Mouse (Mus musculus): ENCODE data around the gene Sox6.

Gene Sox6

DNA sequence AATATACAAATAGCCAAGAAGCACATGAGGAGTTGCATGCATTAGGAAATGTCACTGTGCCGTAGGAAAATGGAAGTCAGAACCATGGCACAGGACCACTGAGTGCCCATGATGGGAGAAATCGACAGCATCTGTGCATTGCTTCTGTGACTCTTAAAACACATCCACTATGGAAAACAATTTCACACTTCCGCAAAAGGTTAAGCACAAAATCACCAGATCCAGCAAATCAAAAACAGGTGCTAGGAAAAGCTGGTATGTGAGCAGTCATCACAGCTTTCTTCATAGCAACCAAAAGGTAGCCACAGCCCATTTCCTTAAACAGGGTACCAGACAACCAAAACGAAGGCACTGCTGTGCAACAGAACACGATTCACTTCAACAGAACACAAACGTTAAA, 52.9 kb downstream of the Sox6 start:
- DNase-seq (ENCODE audit: low spot score in 2 of 2): no peak

DNA sequence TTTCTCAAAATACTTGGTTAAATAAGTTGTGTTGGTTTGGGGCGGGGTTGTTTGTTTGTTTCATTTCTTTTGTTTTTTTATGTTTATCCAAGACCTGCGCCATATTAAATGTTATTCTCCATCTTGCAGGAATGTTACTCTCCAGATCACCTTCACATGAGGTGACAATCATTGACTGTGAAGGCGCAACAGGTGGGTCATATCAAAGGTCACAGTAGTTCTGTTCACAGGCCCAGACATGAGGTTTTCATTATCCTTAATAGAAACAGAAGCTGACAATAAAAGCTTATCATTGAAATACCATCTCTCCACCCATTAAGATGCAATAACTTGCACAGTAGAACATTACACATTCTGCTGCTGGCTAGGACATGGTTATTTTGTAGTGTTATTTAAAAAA, 54.5 kb downstream of the Sox6 start:
- DNase-seq (ENCODE audit: low spot score in 2 of 2): no peak

DNA sequence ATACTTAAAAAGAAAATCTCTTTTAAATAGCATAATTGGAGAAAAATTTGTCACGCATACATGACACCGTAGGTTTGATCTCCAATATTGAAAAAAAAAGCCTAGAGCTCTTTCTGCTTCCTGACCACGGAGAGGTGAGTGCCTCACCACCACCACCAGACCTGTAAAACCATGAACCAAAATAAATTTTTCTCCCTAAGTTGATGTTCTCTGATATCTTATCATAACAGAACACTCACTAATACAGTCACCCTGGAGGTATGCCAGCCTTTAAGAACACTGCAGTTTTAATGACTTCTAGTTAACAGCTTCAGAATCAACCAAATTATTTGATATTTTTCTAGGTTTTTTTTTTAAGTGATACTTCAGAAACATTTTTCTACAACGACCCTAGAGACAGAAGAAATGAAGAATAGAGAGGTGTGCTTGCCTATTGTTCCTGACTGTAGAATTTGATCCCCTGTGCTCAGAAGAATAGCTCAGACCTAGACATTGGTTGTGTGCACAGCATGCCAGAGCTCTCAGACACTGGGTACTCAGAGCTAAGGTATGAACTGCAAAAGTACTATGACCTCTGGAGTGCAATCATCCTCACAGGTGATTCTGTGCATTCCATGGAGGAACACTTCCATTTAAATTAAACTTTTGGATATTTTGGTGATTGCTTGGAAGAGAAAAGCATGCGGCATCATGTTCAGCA, 58.6 kb downstream of the Sox6 start:
- no peak for DNase-seq (ENCODE audit: low spot score in 2 of 2)

DNA sequence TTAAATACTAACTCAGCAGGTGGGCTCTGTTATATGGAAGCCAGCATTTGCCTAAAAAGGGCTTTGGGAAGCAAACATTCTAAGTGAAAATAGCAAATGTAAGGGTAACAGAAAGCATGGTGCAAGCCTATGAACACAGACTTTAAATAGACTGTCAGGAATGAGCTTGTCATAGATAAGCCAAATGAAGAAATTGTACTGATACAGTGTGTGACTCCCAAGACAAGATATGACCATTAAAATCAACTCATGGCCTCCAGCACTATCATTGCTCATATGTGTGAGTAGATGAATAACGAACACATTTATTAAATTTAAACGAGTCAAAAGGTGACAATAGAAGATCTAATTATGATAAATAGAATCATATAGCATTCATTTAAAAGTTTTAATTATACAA, 64.1 kb downstream of the Sox6 start:
- DNase-seq (ENCODE audit: low spot score in 2 of 2): no peak

DNA sequence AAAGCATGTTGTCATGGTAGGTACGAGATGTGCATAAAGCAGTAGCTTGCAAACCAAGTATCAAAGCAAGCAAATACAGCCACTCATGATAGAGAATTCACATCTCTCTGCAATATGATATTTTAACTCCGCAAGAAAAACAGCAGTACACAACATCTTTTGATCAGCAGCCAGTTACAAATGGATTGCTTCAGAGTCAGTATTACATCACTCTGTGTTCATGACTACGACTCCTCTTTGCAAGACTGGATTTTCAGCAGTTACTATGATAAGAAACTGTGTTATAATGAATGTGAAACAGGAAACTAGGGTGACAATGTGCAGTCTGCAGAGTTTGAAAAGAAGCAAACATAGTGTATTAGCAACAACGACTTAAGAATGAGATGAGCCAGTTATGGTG, 71.4 kb downstream of the Sox6 start:
- DNase-seq (ENCODE audit: low spot score in 2 of 2): no peak

DNA sequence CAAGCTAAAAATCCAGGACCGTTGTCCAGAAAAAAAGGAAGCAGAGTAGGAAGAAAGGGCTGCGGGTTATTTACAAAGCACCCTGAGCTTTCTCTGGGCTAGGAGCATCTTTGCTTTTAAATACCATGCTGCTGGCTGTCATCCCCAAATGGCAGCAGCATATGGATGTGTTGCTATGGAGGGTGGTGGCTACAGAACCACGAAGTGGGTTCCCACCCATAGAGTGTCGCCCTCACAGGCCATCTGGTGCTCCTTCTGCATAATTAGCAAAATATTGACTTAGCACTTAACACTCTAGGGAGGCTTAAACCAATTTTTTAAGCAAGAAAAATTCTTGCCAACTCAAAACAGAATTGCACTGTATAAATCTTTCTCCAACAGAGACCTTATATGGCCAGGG, 72.4 kb downstream of the Sox6 start:
- DNase-seq (ENCODE audit: low spot score in 2 of 2): no peak

DNA sequence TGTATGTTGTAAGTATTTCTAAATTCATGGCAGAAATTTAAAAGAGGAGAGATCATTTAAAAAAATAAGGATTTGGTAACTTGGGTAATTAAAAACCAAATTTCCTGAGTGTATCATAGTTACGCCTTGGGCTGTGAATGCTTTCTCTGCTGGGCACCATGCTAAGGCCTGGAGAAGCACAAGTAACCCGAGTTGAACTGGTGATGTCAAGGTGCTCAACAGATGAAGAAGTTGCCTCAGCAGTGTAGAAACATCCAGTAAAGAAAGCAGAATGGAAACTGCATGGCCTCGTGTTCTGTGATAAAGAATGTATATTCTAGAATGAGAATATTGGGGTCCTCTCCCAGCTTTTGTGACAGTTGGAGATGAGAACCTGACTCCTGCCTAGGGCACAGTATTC, 85.5 kb downstream of the Sox6 start:
- DNase-seq (ENCODE audit: low spot score in 2 of 2): no peak

DNA sequence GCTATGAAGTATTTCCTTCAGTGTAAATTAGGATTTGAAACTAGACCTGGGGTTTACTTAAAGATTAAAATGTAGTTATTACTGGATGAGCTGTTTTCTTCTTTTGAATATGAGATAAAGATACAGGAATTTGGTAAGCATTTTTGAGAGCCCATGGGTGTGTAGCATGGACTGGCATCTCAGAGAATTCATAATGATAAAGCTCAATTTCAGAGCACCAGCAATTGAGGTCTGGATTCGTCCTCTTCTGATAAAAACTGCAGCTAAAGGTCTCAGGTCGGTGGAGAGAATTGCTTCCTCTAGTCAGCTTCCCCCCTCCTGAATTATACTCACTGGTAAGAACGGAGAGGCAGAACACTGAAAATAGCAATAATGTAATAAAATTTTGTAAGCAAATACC, 86.4 kb downstream of the Sox6 start:
- DNase-seq (ENCODE audit: low spot score in 2 of 2): no peak

DNA sequence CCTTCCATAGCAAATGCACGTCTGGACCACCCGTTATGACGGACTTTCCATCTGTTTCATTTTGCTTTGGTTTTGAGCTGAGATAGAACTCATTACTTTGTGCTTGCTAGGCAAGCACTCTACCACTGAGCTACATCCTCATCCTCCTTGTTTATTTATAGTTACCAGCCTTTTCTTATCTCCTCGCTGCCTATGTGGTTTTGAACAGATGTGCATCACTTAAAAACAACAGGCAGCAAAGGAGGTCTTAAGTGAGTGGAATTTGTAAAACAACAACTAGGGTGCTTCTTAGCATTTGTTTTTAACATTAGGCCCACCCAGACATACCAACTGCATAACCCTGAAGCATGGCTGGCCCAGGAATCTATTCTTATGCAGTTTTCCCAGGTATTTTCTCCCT, 86.9 kb downstream of the Sox6 start:
- no peak for DNase-seq (ENCODE audit: low spot score in 2 of 2)

DNA sequence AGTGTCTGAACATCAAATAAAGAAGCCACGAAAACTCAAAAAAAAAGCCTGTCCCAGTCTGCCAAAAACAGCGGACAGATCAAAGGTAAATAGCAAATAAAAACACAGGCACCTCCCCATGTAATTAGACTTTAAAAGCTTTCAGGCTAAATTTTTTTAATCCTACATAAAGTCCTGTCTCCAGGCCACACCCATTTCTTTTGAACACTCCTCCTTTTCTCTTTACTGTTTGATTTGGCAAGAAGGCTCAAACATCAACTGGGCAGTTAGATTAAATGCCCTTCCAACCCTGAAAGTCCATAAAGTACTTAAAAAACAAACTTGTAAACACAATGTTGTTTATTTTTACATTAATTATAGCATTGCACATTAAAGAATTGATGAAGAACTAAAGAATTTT, 90.7 kb downstream of the Sox6 start:
- no peak for DNase-seq (ENCODE audit: low spot score in 2 of 2)

DNA sequence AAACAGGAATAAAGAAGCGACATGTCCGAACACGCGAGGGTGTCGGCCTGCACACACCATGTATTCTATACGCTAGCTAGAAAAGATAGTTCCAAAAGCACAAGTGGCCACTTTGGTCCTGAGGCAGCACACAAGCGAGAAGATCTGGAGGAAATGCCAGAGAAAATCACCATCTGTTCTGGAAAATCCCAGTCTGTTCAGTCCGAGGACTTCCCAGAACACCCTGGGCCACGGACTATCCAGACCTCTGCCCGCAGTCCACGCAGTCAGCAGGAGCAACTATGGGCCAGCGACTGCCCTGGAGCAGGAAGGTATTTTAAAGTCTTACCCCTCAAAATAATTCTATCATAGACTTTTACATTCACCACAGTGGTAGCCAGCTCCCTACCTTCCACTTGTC, 92.0 kb downstream of the Sox6 start:
- no peak for DNase-seq (ENCODE audit: low spot score in 2 of 2)

DNA sequence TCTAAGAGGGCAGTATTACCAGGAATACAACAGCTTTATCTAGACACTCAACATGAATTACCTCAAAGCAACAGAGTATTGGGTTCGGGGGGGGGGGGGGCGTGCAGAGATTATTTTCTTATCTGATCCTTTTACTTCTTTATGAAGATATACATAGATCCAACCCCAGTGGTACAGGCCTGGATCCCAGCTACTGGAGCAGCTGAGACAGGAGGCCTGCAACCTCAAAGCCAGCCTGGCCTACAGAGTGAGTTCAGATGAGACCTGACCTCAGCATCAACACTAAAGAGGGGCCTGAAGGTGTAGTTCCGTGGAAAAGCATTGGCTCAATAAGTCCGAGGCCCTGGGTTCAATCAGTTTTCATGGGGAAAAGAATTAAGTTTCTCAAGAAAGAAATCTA, 93.1 kb downstream of the Sox6 start:
- no peak for DNase-seq (ENCODE audit: low spot score in 2 of 2)

DNA sequence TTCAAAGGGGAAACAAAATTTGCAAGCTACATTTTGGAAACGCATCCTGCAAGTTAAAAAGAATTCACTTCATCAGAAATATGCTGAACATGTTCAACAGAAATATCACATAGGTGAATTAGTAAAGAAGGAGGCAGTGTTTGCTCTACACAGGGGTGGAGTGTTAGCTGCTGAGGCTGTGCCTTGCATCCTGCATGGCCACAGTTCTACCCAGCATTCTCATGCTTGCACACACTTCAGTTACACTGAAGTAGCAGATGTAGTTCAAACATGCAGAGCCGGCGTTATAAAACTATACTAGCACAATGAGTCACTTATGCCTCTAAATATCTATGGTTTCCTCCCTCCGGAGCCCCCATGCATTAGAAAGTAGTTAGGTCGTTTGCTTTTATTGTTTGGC, 94.3 kb downstream of the Sox6 start:
- DNase-seq (ENCODE audit: low spot score in 2 of 2): no peak

DNA sequence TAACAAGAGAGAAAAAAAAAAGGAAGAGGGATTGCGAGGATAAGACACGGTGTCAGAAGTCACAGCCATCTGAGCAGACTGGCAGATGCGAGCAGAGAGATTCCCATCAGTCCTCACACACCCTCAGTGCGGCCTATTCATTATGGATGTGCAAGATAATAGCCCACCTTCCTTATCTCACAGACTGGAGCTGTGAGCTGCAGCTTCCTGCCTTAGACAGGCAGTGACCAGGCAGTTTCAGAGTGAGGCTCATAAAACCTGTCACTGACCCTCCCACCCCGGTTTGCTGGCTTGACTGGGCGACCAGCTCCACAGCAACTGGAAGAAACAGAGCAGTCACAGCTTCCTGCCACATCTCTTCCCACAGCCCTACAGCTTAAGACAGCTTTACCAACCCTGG, 96.8 kb downstream of the Sox6 start:
- peak; percentile 22 to 32 for DNase-seq (ENCODE audit: low spot score in 2 of 2)

DNA sequence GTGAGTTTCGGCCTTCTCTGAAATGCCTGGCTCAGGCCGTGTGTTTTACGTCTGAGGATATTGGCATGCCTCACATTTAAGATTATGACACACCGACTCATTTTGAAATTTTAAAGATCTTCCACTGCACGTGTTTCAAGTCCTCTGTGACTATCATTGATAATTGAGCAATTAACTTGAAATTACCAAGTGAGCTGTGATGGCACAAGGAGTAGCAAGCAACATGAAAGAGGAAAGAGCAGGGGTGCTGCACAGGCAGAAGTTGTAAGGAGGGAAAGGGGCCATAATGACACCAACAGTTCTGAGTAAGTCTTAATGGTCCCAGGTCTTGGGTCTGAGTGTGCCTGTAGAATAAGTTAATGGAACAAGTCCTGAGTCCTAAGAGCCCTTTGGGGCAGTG, 99.3 kb downstream of the Sox6 start:
- DNase-seq (ENCODE audit: low spot score in 2 of 2): no peak

DNA sequence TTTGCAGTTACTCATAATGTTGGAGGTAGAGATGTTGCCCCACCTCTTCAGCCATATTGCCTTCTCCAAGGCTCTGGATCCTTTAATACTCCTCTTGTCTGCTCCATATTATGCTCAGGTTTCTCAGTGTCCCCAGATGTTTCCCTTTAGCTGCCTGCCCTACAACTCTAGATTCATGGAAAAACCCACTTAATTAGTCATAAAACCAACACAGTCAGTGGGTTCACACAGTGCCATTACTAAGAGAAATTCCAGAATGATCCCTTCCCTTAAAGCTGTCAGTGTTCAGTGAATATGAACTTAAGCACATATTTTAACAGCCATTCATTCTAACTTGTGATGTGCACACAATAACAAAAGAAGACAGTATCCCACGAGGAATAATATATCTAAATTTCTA, 101.7 kb downstream of the Sox6 start:
- DNase-seq (ENCODE audit: low spot score in 2 of 2): no peak

DNA sequence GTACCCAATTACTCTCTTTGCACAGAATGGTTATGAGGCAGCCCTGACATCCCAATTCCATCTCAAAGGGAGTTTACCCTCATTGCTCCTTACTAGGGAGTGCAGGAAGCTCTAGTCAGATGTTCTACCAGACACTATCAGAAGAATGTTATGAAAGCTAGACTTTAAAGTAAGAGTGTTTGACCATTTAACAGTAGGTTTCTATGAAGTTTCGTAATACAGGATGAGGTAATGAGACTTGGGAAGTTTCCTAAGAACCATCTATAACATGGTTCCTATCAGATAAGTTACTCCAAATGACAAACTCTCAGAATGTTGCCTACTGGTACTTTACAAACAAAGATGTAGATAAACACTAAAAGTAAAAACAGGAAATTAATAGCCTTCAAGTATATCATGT, 123.3 kb downstream of the Sox6 start:
- DNase-seq (ENCODE audit: low spot score in 2 of 2): no peak

DNA sequence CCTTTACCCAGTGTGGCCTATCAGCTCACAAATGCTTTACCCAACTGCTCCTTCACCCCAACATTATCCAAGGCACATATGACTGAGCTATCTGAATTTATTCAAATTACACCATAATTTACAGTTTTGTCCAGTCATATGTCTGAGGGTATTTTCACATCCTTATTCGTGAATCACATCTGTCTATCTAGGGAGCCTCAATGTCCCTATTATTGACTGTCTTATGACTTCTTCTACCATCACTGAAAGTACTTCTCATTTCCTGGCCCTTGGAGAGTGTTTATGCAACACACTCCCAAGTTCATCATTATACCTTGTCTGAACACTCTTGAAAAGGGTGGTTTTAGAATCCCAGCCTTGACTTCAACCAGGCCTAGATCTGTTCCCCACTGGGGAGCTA, 128.3 kb downstream of the Sox6 start:
- no peak for DNase-seq (ENCODE audit: low spot score in 2 of 2)

DNA sequence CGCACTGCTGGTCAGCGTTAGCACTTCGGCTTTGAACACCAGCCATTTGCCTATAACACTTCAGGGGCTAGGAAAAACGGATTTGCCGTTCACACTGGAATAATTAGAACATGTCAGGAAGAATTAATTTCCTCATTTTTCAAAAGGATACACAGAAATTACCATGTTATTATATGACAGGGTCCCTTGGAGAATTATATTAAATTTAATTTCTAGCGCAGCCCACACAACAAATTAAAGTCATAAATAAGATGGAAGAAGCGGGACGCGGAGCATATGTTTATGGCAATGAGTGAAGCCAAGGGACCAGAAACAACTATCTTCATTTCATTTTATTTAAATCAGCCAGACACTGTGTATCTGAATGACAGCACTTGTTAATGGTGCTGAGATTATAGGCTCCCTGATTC, 133.8 kb downstream of the Sox6 start:
- DNase-seq (ENCODE audit: low spot score in 2 of 2): no peak

DNA sequence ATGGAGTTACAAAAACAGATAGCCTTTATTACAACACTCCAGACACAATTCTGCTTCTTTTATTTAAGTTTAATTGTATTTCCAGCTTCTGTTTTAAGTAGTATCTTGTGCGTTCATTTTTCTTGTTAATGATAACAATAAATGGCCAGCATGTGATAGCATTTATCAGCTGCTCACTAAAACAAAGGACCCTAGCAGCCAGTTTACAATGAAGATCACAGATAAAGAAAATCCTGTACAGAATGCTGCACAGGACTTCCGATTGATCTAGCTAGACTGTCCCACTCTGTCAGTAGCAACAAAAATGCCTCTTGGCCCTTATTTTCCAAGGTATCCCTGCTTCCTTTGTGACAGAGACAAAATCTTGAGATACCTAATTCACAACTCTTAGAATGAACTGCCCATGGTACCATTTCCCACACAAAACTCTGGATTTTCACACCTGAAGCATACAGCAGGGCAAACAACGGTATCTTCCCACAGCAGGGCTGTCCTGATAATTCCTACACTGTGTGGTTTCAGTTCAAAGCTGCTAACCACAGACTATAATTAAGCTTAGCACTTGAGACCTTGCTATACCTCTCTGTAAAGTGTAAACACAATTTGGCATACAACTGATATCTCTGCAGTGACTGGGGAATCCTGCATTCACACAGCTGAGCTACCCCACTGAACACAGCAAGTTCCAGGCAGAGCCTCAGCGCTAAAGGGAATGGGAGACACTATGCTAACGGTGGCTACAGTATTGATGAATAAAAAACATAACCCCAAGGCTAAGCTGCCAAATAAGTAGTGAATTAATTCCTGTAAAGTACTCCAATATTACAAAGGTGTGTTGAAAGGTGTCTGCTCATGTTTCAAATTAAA, 134.4 kb downstream of the Sox6 start:
- DNase-seq (ENCODE audit: low spot score in 2 of 2): no peak

DNA sequence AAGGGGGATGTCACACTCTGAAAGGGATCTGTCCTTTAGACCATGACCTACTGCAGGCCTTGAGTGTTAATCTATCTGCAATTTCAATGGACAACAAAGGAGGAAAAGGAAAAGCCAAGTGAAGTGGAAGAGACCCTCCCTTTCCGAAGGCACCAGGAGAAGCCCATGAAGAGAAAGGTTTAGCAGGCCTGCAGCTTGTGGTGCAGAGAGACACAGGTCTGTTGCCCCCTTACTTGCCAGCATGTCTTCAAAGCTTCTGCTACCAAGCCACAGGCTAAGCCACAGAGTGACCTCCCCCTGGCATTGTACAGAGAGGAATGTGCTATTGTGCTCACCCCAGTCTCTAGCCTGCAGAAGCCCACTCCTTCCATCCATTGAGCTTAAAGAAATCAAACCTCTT, 135.2 kb downstream of the Sox6 start:
- no peak for DNase-seq (ENCODE audit: low spot score in 2 of 2)

DNA sequence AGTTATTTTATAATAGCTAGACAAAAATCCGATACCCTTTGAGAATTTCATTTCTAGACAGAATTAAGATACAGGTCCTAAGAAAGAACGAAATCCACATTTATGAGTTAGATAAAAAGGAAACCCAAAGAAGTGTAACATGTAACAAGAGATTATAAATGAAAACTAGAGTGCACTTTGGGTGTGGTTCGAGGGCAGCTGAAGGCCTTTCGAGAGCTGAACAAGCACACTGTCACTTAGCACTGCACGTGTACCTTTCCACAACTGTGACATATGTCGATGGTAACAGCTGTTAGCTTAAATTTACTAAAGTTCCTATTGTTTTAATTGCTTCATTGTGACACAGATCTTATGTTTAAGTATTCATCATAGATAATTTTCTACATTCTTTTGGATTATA, 142.8 kb downstream of the Sox6 start:
- peak in 1 of 2 experiments; percentile 28 for DNase-seq (ENCODE audit: low spot score in 2 of 2)

DNA sequence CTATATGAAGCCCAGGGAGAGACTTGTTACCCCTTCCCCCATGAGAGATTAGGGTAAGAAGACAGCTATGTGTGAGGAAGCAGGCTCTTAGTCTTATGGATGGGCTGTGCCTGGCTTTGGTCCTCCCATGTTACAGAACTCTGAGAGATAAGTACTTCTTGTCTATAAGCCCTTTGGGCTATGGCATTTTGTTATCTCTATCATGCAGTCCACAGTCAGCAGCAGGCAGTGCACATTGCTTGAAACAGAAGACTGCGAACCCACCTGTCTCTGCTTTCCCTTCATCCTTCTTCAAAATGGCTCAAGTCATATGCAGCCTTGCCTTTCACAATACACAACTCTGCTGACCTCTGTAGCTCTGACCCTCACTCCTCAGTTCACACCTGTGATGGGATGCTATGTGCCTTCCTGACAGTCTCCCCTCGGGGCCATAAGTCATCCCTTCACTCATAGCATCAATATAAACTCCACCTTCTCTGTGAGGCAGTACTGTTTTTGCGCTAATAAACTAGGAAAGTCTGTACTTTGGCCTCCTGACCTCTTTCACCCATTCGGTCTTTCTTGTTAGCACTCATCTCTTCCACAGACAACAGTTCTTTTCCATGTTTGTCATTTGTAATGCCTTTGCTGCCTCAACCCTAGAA, 143.4 kb downstream of the Sox6 start:
- DNase-seq (ENCODE audit: low spot score in 2 of 2): peak; percentile 39 to 48
